Mouse (Mus musculus) T-helper 2 cell (primary cell): ENCODE measurements at regions not wholly inside any gene's neighbourhood (a gene's known extent, or its start where the extent isn't known, plus 50 kb on each side); places are given as distances from the start of the nearest gene placed in this dataset.

Experiments used
- in situ Hi-C: fragments of 300-600 bp; cut with MboI, MseI; formaldehyde crosslinking; loops from one replicate; pipeline ENCODE4 v1.15.1; 2025; ENCODE audit warnings: high pct_unique_total_duplicates

GRCm38 (mm10) chr4:142967604-142968003 lies 245.2 kb downstream of the Prdm2 start:
- in situ Hi-C loops: no loop called here

- in situ Hi-C loops: no loop called here
These were observed 255.9 kb downstream of the Prdm2 start for GRCm38 (mm10) chr4:142956832-142957429.

- in situ Hi-C loops: no loop called here
These were observed 256.4 kb downstream of the Prdm2 start for GRCm38 (mm10) chr4:142956376-142956775.

GRCm38 (mm10) chr4:142953724-142954123 lies 259.1 kb downstream of the Prdm2 start:
- in situ Hi-C loops: no loop called here

- in situ Hi-C loops: no loop called here
These were observed 259.9 kb downstream of the Prdm2 start for GRCm38 (mm10) chr4:142952879-142953278.

GRCm38 (mm10) chr4:142947673-142948072 lies 265.1 kb downstream of the Prdm2 start:
- in situ Hi-C loops: no loop called here

GRCm38 (mm10) chr4:142933627-142934026 lies 279.2 kb downstream of the Prdm2 start:
- in situ Hi-C loops: no loop called here

GRCm38 (mm10) chr4:142929245-142929644 lies 283.6 kb downstream of the Prdm2 start:
- in situ Hi-C loops: no loop called here

- in situ Hi-C loops: no loop called here
These were observed 285.3 kb downstream of the Prdm2 start for GRCm38 (mm10) chr4:142927328-142928108.

- in situ Hi-C loops: no loop called here
These were observed 287.7 kb downstream of the Prdm2 start for GRCm38 (mm10) chr4:142925111-142925510.

- in situ Hi-C loops: no loop called here
These were observed 303.3 kb downstream of the Prdm2 start for GRCm38 (mm10) chr4:142909355-142909947.

- in situ Hi-C loops: no loop called here
These were observed 304.0 kb downstream of the Prdm2 start for GRCm38 (mm10) chr4:142908782-142909181.

GRCm38 (mm10) chr4:142903356-142904032 lies 309.3 kb downstream of the Prdm2 start:
- in situ Hi-C loops: no loop called here

- in situ Hi-C loops: no loop called here
These were observed 312.0 kb downstream of the Prdm2 start for GRCm38 (mm10) chr4:142900792-142901191.

GRCm38 (mm10) chr4:142898994-142899393 lies 313.8 kb downstream of the Prdm2 start:
- in situ Hi-C loops: no loop called here

GRCm38 (mm10) chr4:142890711-142891110 lies 322.1 kb downstream of the Prdm2 start:
- in situ Hi-C loops: no loop called here

GRCm38 (mm10) chr4:142888891-142889290 lies 323.9 kb downstream of the Prdm2 start:
- in situ Hi-C loops: no loop called here

GRCm38 (mm10) chr4:142887876-142888275 lies 324.9 kb downstream of the Prdm2 start:
- in situ Hi-C loops: no loop called here

GRCm38 (mm10) chr4:142880323-142880759 lies 332.5 kb downstream of the Prdm2 start:
- in situ Hi-C loops: no loop called here

- in situ Hi-C loops: no loop called here
These were observed 336.6 kb downstream of the Prdm2 start for GRCm38 (mm10) chr4:142876151-142876550.

GRCm38 (mm10) chr4:142875105-142875504 lies 337.7 kb downstream of the Prdm2 start:
- in situ Hi-C loops: no loop called here

- in situ Hi-C loops: no loop called here
These were observed 346.5 kb downstream of the Prdm2 start for GRCm38 (mm10) chr4:142866341-142866740.
